Mouse (Mus musculus) C2C12 (cell line): ENCODE data around the gene Atrnl1.

Experiments used
- CEBPB ChIP-seq: IDR thresholded peaks from one replicate; pipeline ENCODE4 v1.6.1; 2011; ENCODE audit warnings: low read depth, mild to moderate bottlenecking, control low read depth, moderate library complexity
- CTCF ChIP-seq: IDR thresholded peaks from one replicate; pipeline ENCODE4 v1.5.1; 2011; ENCODE audit not compliant: control insufficient read depth, insufficient read depth, insufficient read length
- FOSL1 ChIP-seq: IDR thresholded peaks from one replicate; pipeline ENCODE4 v1.8.0; 2011; ENCODE audit warnings: mild to moderate bottlenecking, low read length; ENCODE audit not compliant: poor library complexity, insufficient read depth, severe bottlenecking
- MAX ChIP-seq: IDR thresholded peaks from one replicate; pipeline ENCODE4 v1.6.1; 2011; ENCODE audit warnings: mild to moderate bottlenecking, control low read depth
- MYOD1 ChIP-seq: IDR thresholded peaks from one replicate; pipeline ENCODE4 v1.6.1; 2011; ENCODE audit warnings: low read depth; ENCODE audit not compliant: control insufficient read depth, insufficient read length
- MYOG ChIP-seq: IDR thresholded peaks from one replicate; pipeline ENCODE4 v1.6.1; 2011; ENCODE audit not compliant: control insufficient read depth, insufficient read length; ENCODE audit errors: extremely low read depth
- USF1 ChIP-seq: IDR thresholded peaks from one replicate; pipeline ENCODE4 v1.6.1; 2011; ENCODE audit warnings: low read depth, mild to moderate bottlenecking, control low read depth, moderate library complexity

DNA sequence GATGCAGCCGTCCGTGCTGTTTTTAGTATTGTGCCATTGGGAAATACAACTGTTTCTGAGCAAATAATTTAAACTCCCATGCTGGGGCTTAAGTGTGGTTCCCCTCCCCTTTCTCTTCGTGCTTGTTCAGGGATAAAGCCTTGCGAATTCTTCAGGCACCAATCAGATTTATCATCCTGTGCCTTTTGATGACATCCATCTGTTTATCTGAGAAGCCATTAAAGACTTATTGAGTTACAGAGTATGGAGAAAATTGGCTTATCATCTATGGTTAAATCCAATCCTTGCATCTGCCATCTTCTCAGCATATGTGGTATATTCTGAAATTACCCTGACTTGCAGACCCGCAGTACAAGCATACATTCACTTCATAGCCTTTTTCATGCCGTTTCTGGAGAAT, 452.7 kb downstream of the Atrnl1 start:
- TF ChIP-seq MYOD1 (no peak), FOSL1 (no peak), CTCF (no peak), MAX (no peak), USF1 (no peak), CEBPB (no peak), MYOG (no peak)
